Mouse (Mus musculus) MN1 (cell line): ENCODE data around the gene Pgpep1.

Experiments used
- DNase-seq: peaks from one replicate; pipeline ENCODE4 v3.0.0-alpha.2; 2016; ENCODE audit warnings: low spot score

Gene Pgpep1

GRCm38 (mm10) chr8:70659604-70660272 lies 450 bp downstream of the Pgpep1 start:
- DNase-seq: peak; percentile 87

GRCm38 (mm10) chr8:70658897-70659603 lies 1.1 kb downstream of the Pgpep1 start:
- DNase-seq: peak; percentile 31

- no peak for DNase-seq
Measured at GRCm38 (mm10) chr8:70657739-70658138, 2.4 kb downstream of the Pgpep1 start.

GRCm38 (mm10) chr8:70657214-70657613 lies 3.0 kb downstream of the Pgpep1 start:
- DNase-seq: no peak

GRCm38 (mm10) chr8:70656193-70656790 lies 3.9 kb downstream of the Pgpep1 start:
- DNase-seq: no peak

GRCm38 (mm10) chr8:70655469-70655868 lies 4.7 kb downstream of the Pgpep1 start:
- no peak for DNase-seq

- DNase-seq: no peak
Measured at GRCm38 (mm10) chr8:70654121-70654520, 6.1 kb downstream of the Pgpep1 start.

GRCm38 (mm10) chr8:70653226-70653625 lies 7.0 kb downstream of the Pgpep1 start:
- DNase-seq: peak; percentile 79

GRCm38 (mm10) chr8:70650351-70650750 lies 9.8 kb downstream of the Pgpep1 start:
- no peak for DNase-seq

GRCm38 (mm10) chr8:70649324-70649723 lies 10.9 kb downstream of the Pgpep1 start:
- peak; percentile 93 for DNase-seq

GRCm38 (mm10) chr8:70648921-70649320 lies 11.3 kb downstream of the Pgpep1 start:
- DNase-seq: no peak

GRCm38 (mm10) chr8:70648164-70648442 lies 12.1 kb downstream of the Pgpep1 start:
- no peak for DNase-seq

GRCm38 (mm10) chr8:70647343-70648163 lies 12.6 kb downstream of the Pgpep1 start:
- no peak for DNase-seq

- no peak for DNase-seq
Measured at GRCm38 (mm10) chr8:70646775-70647174, 13.4 kb downstream of the Pgpep1 start.

- no peak for DNase-seq
Measured at GRCm38 (mm10) chr8:70646369-70646768, 13.8 kb downstream of the Pgpep1 start.

GRCm38 (mm10) chr8:70645501-70646224 lies 14.5 kb downstream of the Pgpep1 start:
- no peak for DNase-seq

GRCm38 (mm10) chr8:70644065-70644464 lies 16.1 kb downstream of the Pgpep1 start:
- DNase-seq: no peak

- no peak for DNase-seq
Measured at GRCm38 (mm10) chr8:70643019-70643418, 17.2 kb downstream of the Pgpep1 start.

GRCm38 (mm10) chr8:70638752-70639151 lies 21.4 kb downstream of the Pgpep1 start:
- DNase-seq: no peak

GRCm38 (mm10) chr8:70636838-70637237 lies 23.4 kb downstream of the Pgpep1 start:
- DNase-seq: peak; percentile 36

- DNase-seq: peak; percentile 59
Measured at GRCm38 (mm10) chr8:70635527-70635926, 24.7 kb downstream of the Pgpep1 start.

- DNase-seq: peak; percentile 64
Measured at GRCm38 (mm10) chr8:70634066-70634465, 26.1 kb downstream of the Pgpep1 start.
